In the genomic region with DNA sequence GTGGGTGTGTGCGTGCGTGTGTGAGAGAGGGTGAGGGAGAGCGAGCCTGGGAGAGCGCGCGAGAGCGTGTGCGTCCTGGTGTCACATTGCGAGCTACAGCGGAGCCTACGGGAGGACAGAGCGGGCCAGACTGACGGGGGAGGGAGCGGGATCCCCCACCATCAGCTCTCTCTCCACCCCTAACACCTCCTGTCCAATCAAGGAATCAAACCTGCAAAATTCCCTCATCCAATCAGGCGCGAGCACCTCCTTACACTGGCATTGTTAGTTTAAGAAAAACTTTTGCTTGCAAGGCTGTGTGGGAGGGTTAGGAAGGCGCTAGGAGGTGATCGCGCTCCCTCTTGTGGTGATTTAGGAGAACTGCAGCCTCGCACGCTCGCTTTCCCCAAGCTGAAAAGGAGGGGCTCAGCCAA, we compare ENCODE assay signal across 8 mouse cellular contexts. TPM values are rescaled to one million over a fixed set of nuclear protein-coding genes. Genes with fewer than 3 reads are reported as not detected.
DNase-seq lines count a peak whose midpoint lies in the region; ATAC-seq and TF ChIP-seq lines count a peak whose summit lies in the region.

TSS of gene Ephb1 (minus strand) at position 133 of the 413 bp plus-strand sequence.

- TF ChIP-seq CTCF in testis, adult 2 months (IDR thresholded peaks at IDR 0.05; ENCODE audit: control insufficient read depth, insufficient read depth, insufficient replicate concordance, low read depth, low read length) = peak; percentile 99

- peaks cover 34% of the 10 kb centered on the region for H3K4me1 ChIP-seq in forebrain, embryonic 10.5 days
- H3K4me1 ChIP-seq in heart, embryonic 14.5 days (ENCODE audit: control insufficient read depth in 2 of 2, insufficient read depth in 2 of 2, low read length in 2 of 2) = peaks cover 0 to 18% of the 10 kb centered on the region in 2 experiments; a peak in 2 of 4 replicates
- H3K4me1 ChIP-seq in liver, embryonic 12.5 days = peaks cover 11% of the 10 kb centered on the region; the same call in 1 of the 2 replicates
- H3K4me1 ChIP-seq in neural tube, embryonic 11.5 days (ENCODE audit: control insufficient read depth, insufficient read depth, low read length) = peaks cover 8% of the 10 kb centered on the region; the same call in 1 of the 2 replicates
- H3K4me1 ChIP-seq in testis, adult 2 months (ENCODE audit: control insufficient read depth, insufficient read depth, low read length) = peaks cover 6% of the 10 kb centered on the region

- H3K9ac ChIP-seq in heart, embryonic 14.5 days (ENCODE audit: low read length) = peak within 1 kb of the TSS; percentile 63
- H3K9ac ChIP-seq in liver, embryonic 12.5 days = no peak within 1 kb of the TSS
- H3K9ac ChIP-seq in neural tube, embryonic 11.5 days (ENCODE audit: low read length) = peak within 1 kb of the TSS; percentile 81

- no peaks in the 10 kb centered on the region for H3K36me3 ChIP-seq in forebrain, embryonic 10.5 days (replicated peaks)
- no peaks in the 10 kb centered on the region for H3K36me3 ChIP-seq in heart, embryonic 14.5 days (ENCODE audit: control insufficient read depth, insufficient read depth, low read length)
- no peaks in the 10 kb centered on the region for H3K36me3 ChIP-seq in liver, embryonic 12.5 days
- H3K36me3 ChIP-seq in neural tube, embryonic 11.5 days (ENCODE audit: control insufficient read depth, insufficient read depth, low read length) = no peaks in the 10 kb centered on the region
- H3K36me3 ChIP-seq in testis, adult 2 months (ENCODE audit: control insufficient read depth, insufficient read depth, low read length) = no peaks in the 10 kb centered on the region

- peak within 1 kb of the TSS; percentile 90 for H3K27ac ChIP-seq in forebrain, embryonic 10.5 days
- no peak within 1 kb of the TSS for H3K27ac ChIP-seq in heart, embryonic 14.5 days (replicated peaks in 1 of 2; ENCODE audit: control insufficient read depth in 1 of 2, insufficient read depth in 1 of 2, low read depth in 2 of 2, low read length in 2 of 2)
- no peak within 1 kb of the TSS for H3K27ac ChIP-seq in liver, embryonic 12.5 days
- peak within 1 kb of the TSS; percentile 3; the same call in 1 of the 2 replicates for H3K27ac ChIP-seq in neural tube, embryonic 11.5 days (ENCODE audit: low read depth, low read length)
- H3K27ac ChIP-seq in testis, adult 2 months (ENCODE audit: control insufficient read depth, insufficient read depth, low read depth, low read length) = no peak within 1 kb of the TSS

- no peaks in the 10 kb centered on the region for H3K9me3 ChIP-seq in forebrain, embryonic 10.5 days
- H3K9me3 ChIP-seq in heart, embryonic 14.5 days (ENCODE audit: control insufficient read depth, low read length) = no peaks in the 10 kb centered on the region
- no peaks in the 10 kb centered on the region for H3K9me3 ChIP-seq in liver, embryonic 12.5 days (replicated peaks)
- no peaks in the 10 kb centered on the region for H3K9me3 ChIP-seq in neural tube, embryonic 11.5 days (ENCODE audit: control insufficient read depth, low read length)

- DNase-seq in CD4-positive helper T cell, adult 2 months (ENCODE audit: low read depth, low spot score) = peak; percentile 41
- peak; percentile 52 for DNase-seq in c-Kit-positive CD71-negative TER-119-negative erythroid progenitor cells, embryonic 14.5 days (ENCODE audit: low read depth)
- DNase-seq in forebrain, embryonic 10.5 days (ENCODE audit: extremely low spot score, low spot score) = peak; percentile 87
- DNase-seq in kidney, postnatal 14 days = peak; percentile 86
- peak; percentile 89 for DNase-seq in neural tube, embryonic 11.5 days (ENCODE audit: low spot score)

- H3K4me2 ChIP-seq in heart, embryonic 14.5 days (ENCODE audit: low read length) = peak within 1 kb of the TSS; percentile 95
- peak within 1 kb of the TSS; percentile 65 for H3K4me2 ChIP-seq in liver, embryonic 12.5 days
- H3K4me2 ChIP-seq in neural tube, embryonic 11.5 days (ENCODE audit: low read depth) = peak within 1 kb of the TSS; percentile 100

- peak; percentile 77 for ATAC-seq in heart, embryonic 14.5 days (ENCODE audit: insufficient number of reproducible peaks, insufficient read depth, low FRiP score, low read depth)
- ATAC-seq in liver, embryonic 12.5 days = peak; percentile 52
- peak; percentile 89 for ATAC-seq in neural tube, embryonic 11.5 days (ENCODE audit: insufficient read depth, low FRiP score, low TSS enrichment)

- no peak; the same call in 1 of the 2 replicates for TF ChIP-seq POLR2A in testis, adult 2 months (IDR thresholded peaks at IDR 0.05; ENCODE audit: control insufficient read depth, low read depth, low read length)

- H3K4me3 ChIP-seq in forebrain, embryonic 10.5 days = peak within 1 kb of the TSS; percentile 82
- peak within 1 kb of the TSS; percentile 54 to 58 for H3K4me3 ChIP-seq in heart, embryonic 14.5 days (ENCODE audit: control insufficient read depth in 1 of 2, insufficient read depth in 1 of 2, low read depth in 1 of 2, low read length in 2 of 2)
- peak within 1 kb of the TSS; percentile 43 for H3K4me3 ChIP-seq in liver, embryonic 12.5 days
- peak within 1 kb of the TSS; percentile 70 for H3K4me3 ChIP-seq in neural tube, embryonic 11.5 days (ENCODE audit: low read depth, low read length)
- H3K4me3 ChIP-seq in testis, adult 2 months (ENCODE audit: control insufficient read depth, low read depth, low read length) = peak within 1 kb of the TSS; percentile 80

- 1% methylated on average over 22 of the region's 22 CpGs for WGBS in forebrain, embryonic 10.5 days
- WGBS in heart, embryonic 14.5 days = 2% methylated on average over 22 of the region's 22 CpGs
- WGBS in liver, embryonic 12.5 days (ENCODE audit: insufficient replicate concordance) = 2% methylated on average over 22 of the region's 22 CpGs
- WGBS in neural tube, embryonic 11.5 days = 0% methylated on average over 22 of the region's 22 CpGs

- H3K27me3 ChIP-seq in forebrain, embryonic 10.5 days (ENCODE audit: poor library complexity, severe bottlenecking) = peaks cover 80% of the 10 kb centered on the region
- H3K27me3 ChIP-seq in heart, embryonic 14.5 days (ENCODE audit: control insufficient read depth, insufficient read depth, low read length) = peaks cover 93% of the 10 kb centered on the region
- peaks cover 78% of the 10 kb centered on the region for H3K27me3 ChIP-seq in liver, embryonic 12.5 days (replicated peaks)
- H3K27me3 ChIP-seq in neural tube, embryonic 11.5 days (ENCODE audit: control insufficient read depth, insufficient read depth, low read length) = peaks cover 39% of the 10 kb centered on the region
- no peaks in the 10 kb centered on the region for H3K27me3 ChIP-seq in testis, adult 2 months (ENCODE audit: control insufficient read depth, insufficient read depth, low read length)

RNA-seq across cellular contexts. Expression of gene Ephb1, which starts in this region (rescaled TPM):
- polyA plus RNA-seq in forebrain, embryonic 10.5 days (2016; fragmentation: Nextera tagmentation; extraction: Ambion mirVana) = 9.1 and 11.0 TPM in 2 replicates
- polyA plus RNA-seq in heart, embryonic 14.5 days (2014; fragmentation: Nextera tagmentation; extraction: Ambion mirVana) = 1.7 TPM in 2 replicates
- polyA plus RNA-seq in liver, embryonic 12.5 days (2016; fragmentation: Nextera tagmentation; extraction: Ambion mirVana) = 0.42 and 0.44 TPM in 2 replicates
- 11.2 and 11.5 TPM in 2 replicates for polyA plus RNA-seq in neural tube, embryonic 11.5 days (2014; fragmentation: Nextera tagmentation; extraction: Ambion mirVana)
- polyA plus RNA-seq in testis, adult 2 months (2012; rRNA removed) = 3.0 and 3.7 TPM in 2 replicates

Comparison
In these comparisons a context has a peak if more than half of its experiments do, and no peak if none do; other contexts are left out.
1. Peak in ATAC-seq, H3K4me3 ChIP-seq and H3K4me2 ChIP-seq in liver, embryonic 12.5 days; RNA of the gene not detected or under 1 TPM.
2. H3K27ac ChIP-seq: peak in forebrain, embryonic 10.5 days (single experiment) and neural tube, embryonic 11.5 days (single experiment); none in heart, embryonic 14.5 days (0 of 2), liver, embryonic 12.5 days (single experiment) and testis, adult 2 months (single experiment).
3. Peak in every context shown above with its lines, with median percentiles within 50 percentile points of each other: DNase-seq, H3K4me3 ChIP-seq, ATAC-seq and H3K4me2 ChIP-seq.